ENCODE assay signal across 8 mouse cellular contexts in genomic region chr15:96640291-96640985, GRCm38 (mm10). TPM values are rescaled to one million over a fixed set of nuclear protein-coding genes. Genes with fewer than 3 reads are reported as not detected.
A peak's percentile ranks its signal among the peaks of the same experiment; 100 is the strongest.
DNase-seq lines count a peak whose midpoint lies in the region; TF ChIP-seq lines count a peak whose summit lies in the region.

No protein-coding gene starts in this region.

- peak overlapping the region; percentile 73 for H3K4me3 ChIP-seq in layer of hippocampus, adult 2 months

- TF ChIP-seq CTCF in layer of hippocampus, adult 2 months (conservative IDR thresholded peaks at IDR 0.05) = no peak

- peak overlapping the region; percentile 97 for H3K27ac ChIP-seq in layer of hippocampus, adult 2 months

- no peak for DNase-seq in layer of hippocampus, adult 2 months (ENCODE audit: low spot score in 2 of 2)
- no peak for DNase-seq in layer of hippocampus, adult 8-10 months (ENCODE audit: low spot score in 2 of 2)
- DNase-seq in c-Kit-positive CD71-positive TER-119-negative erythroid progenitor cells, embryonic 14.5 days (ENCODE audit: low read depth) = peak; percentile 69
- DNase-seq in forelimb bud, embryonic 11.5 days (ENCODE audit: low read depth, low spot score) = peak; percentile 77
- peak; percentile 46 for DNase-seq in liver
- peak; percentile 64 for DNase-seq in neural tube, embryonic 10.5 days (ENCODE audit: extremely low spot score, low spot score)
- DNase-seq in thymus, postnatal 25 days = peak; percentile 65
- DNase-seq in kidney, adult 9 months = no peak

RNA-seq across cellular contexts. Expression of gene Slc38a1, which starts 2.3 kb away (rescaled TPM):
- 10 to 100 TPM; 78.9 to 80.9 TPM for total RNA-seq in layer of hippocampus, adult 2 months (2021)
- total RNA-seq in layer of hippocampus, adult 8-10 months (2022) = 10 to 100 TPM; 84.8 to 97.3 (median 90.0) TPM

RNA-seq across cellular contexts. Expression of gene Slc38a2, which starts 59.1 kb away (rescaled TPM):
- 10 to 100 TPM; 73.5 to 78.1 TPM for total RNA-seq in layer of hippocampus, adult 2 months (2021)
- 100 to 1,000 TPM in 1 of 4 experiments, 10 to 100 TPM in 3; 71.8 to 103 (median 85.4) TPM for total RNA-seq in layer of hippocampus, adult 8-10 months (2022)

Comparison
In these comparisons a context has a peak if more than half of its experiments do, and no peak if none do; other contexts are left out.
1. DNase-seq: peak in c-Kit-positive CD71-positive TER-119-negative erythroid progenitor cells, embryonic 14.5 days (single experiment), forelimb bud, embryonic 11.5 days (single experiment), liver (single experiment), neural tube, embryonic 10.5 days (single experiment) and thymus, postnatal 25 days (single experiment); none in layer of hippocampus, adult 2 months (0 of 2), layer of hippocampus, adult 8-10 months (0 of 2) and kidney, adult 9 months (single experiment).